Mouse (Mus musculus) frontal cortex, postnatal 25 days (tissue): ENCODE measurements at regions not wholly inside any gene's neighbourhood (a gene's known extent, or its start where the extent isn't known, plus 50 kb on each side); places are given as distances from the start of the nearest gene placed in this dataset.

Experiments
- DNase-seq, 2 experiments: peaks; one replicate each; pipeline ENCODE4 v3.0.0; 2022; ENCODE audit warnings: low spot score in 2 of 2

DNA sequence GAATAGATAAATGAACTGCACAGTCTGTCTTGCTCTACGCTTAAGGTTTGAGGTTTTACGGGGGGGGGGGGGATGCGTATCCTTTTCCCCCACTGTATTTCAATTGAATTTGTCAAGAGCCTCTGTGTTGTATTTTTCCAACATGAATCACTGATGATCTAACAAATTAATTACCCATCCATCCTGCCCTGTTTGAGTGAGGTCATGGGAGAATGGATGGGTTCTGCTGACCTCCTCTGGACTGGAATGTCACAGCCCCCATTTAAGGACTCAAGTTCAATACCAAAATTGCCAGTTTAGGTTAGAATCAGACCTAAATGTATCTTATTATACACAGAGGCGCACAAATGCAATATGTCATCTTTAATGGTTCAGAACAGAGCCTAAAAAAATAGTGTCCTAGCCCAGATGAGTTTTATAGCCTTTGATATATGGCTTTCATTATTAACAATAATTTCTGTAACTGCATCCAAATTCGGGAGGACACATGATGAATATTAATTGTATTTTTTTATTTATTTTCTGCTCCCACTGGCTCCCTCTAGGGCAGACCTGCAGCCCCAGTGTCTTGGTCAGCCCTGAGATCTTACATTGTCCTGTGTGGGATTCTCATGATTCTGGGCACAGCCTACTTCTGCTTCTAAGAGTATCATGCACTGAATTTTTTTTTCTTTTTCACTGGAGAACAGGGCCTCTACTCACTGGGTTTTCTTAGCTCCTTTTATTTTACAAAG is 288.2 kb upstream of the Zfp703 start:
- DNase-seq = no peak

DNA sequence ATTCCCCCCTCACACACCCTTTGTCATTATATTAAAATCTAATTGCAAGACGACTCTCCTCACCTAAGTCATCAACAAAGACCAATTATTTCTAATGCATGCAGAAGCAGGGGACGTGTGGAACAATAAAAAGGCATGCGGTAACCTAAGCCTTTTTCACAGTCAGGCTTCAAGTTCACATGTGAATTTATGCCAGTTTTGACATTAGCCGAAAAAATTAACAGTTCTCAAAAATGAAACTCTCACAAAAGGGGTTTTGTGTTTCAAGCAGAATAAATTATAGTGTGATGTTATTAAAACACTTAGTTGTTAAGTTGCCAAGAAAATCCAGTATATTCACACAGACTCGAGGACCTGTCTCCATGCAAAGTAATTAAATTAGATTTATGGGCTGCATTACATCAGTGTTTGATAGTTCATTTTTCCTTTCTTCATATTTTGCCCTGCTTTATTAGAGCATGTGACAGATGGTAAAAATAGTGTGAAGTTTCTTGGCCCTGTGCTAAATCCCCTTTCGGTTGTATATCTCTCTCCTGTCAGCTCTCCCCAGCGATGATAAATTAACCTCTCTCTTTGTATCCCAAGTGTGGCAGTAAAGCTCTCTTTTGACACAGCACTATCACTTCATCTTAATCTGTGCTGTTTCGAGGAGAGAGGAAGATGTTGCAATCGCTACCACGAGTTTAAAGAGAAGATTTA is 287.5 kb upstream of the Zfp703 start:
- DNase-seq = no peak

DNA sequence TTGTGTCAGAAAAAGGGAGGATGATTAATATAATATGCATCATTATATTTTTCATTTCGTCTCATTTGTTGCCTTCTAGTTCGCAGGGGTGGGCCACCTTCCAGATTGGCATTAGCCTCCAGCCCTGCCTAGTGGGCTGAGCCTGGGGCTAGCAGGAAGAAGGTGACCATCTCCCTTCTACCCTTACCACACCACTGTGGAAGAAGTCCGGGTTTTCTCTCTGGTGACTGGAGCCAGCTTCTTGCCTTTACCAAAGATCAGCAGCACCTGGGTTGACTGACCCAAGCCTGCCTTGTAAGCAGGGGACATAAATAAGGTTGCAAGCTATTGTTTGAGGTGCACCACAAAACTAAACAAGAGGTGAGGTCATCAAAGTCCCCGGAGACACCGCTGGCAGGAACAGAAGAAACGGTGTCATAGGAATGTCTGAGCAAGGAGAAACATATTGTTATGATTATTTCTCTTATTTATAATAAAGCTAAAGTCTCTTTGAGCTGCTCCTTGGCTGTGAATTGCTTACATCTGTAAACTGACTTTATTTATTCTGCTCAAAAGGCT is 286.9 kb upstream of the Zfp703 start:
- DNase-seq = no peak

DNA sequence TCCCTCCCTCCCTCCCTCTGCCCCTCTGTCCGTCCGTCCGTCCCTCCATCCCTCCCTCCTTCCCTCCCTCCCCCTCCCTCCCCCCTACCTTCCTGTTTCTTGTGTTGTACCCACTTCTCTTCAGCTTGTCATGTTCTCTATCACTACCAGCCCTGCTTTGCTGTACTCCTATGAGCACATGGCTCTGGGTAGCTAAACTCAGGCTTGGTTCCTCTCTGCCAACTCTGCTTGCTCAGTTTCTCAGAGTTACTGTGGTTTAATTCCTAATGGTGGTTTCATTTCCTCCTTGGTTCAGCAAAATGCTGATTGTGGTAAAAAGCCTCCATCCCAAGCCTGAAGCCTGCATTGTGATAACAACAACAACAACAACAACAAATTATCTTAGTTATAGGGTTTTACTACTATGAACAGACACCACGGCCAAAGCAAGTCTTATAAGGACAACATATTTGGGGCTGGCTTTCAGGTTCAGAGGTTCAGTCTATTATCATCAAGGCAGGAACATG is 279.5 kb upstream of the Zfp703 start:
- DNase-seq = no peak

DNA sequence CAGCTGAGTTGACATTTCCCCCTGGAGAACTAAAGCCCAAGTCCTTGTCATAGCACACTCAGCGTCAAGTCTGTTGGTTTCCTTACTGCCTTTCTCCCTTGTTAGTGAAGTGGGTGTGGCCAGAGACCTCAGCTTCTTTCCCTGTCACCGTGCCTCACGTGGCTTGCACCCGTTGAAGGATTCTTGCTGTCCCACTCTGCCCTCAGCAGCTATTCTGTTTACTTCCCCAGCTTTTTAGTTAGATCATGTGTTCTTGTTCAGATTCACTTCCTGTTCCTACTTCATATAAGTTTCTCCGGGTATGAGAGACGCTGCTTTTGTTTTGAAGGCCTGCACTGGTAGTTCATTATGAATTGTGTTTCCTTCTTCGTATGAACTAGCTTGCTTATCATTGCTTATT is 278.5 kb upstream of the Zfp703 start:
- DNase-seq = no peak

DNA sequence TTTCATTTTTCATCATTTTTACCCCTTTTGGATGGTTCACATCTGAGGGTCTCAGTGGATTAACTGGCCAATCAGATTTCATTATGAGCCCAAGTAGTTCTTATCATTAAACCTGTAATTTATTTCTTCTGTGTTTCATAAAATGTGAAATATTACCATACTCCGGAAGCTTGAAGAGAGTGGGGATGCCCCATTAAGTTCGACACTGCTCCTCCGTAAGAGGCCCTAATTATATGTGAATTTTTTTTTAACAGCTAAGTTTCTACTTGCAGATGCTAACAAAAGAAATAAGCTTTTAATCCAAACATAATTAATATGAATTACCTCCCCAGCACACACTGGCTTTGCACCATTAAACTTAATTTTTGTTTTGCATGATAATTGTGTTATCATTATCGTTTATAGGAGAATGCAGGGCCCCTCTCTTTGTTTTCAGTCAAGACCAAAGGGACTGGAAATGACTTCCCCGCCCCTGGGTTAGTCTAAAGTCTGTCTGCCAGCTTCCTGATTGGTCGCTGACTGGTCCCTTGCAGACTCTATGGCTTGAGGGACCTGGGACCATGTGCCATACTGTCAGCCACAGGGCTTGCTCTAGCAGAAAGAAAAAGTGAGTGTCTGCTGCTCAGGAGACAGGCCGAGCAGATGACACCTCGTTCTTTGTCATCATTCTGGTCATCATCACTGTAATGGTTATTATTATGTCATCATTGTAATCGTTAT is 270.9 kb upstream of the Zfp703 start:
- no peak for DNase-seq

DNA sequence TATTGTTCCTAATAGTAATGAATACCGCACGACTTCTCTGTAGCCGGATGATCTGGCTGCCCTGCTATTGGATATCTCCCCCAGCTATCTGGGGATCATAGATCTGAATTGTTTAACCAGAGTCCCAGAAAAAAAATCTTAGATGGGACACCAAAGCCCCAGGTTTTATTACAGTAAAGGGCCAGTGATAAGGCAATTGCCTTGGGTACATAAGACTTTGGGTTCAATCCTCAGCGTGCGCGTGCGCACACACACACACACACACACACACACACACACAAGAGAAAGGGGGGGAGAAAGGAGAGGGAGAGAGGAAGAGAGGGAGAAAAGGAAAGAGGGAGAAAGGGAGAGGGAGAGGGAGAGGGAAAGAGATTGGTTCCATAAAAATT is 270.4 kb upstream of the Zfp703 start:
- DNase-seq = no peak

DNA sequence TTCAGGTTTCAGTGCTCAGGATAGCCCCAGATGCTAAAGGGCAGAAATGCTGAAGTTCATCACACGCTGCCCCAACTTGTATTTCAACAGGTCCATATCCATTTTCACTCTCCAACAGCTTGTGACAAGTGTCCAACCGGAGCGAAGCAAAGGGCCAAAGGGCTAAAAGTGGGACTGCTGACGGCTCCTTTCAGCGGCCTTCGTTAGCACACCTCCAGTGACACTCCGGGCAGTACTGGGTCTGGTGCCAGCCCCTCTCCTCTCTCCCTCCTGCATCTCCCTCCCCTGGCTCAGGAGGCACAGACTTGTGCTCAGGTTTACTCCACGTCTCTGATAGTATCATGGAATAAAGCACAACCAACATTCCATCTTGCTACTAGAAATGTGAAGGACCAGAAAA is 263.3 kb upstream of the Zfp703 start:
- no peak for DNase-seq

DNA sequence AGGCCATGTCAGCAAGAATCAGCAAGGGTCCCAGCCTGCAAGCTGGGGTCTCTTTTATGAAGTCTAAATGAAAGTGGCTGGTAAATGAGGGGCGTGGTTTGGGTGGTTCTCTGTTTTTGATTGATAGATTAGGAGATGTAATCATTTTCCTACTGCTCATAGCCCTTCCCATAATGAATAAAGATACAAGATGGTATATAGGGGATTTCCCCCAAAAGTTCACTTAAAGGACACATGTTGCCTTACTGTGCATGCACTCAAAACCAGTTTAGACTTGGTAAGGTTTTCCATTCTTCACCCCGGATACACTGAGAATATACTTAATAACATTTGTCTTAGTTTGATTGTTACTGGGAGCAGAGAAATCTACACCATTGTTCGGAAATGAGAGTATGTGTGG is 262.4 kb upstream of the Zfp703 start:
- DNase-seq = no peak

DNA sequence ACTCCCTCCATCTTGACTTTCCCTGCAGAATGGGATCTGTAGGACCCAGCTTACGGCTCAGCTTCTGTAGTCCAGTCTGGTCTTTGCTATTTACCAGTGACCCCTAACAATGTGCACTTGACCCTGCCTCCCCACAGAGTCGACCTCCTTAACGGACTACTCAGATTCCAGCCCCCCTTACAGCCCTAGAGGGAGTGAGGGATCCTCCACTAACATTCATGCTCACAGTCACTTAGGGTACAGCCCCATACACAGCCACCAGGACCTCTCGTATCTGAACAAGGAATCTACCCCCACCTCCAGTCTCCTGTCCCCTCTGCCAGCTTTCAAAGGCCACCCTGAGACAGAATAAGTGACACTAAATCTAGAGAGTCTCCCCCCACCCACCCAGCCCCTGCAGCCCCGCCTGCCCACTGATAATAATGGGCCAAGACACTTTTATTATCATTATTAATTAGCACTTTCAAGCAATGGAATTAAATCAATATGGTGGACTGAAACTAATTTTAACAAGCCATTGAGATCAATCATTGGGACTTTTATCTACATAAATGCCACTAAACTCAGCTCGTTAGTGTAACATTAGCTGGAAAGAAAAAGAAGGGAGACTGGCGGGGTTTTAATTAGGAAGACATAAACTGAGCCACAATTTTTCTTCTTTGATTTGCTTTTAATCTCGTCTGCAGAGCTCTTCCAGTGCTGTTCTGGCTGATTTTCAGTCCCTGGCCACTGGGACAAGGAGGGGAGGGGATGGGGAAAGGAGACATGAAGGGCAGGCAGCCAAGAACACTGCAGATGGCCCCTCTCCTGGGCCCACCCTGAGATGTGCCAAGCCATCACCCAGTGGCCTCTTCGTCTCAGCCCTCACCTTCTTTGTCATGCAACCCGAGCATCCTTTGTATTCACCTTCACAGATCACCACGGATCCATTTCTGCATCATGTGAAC is 258.4 kb upstream of the Zfp703 start:
- no peak for DNase-seq

DNA sequence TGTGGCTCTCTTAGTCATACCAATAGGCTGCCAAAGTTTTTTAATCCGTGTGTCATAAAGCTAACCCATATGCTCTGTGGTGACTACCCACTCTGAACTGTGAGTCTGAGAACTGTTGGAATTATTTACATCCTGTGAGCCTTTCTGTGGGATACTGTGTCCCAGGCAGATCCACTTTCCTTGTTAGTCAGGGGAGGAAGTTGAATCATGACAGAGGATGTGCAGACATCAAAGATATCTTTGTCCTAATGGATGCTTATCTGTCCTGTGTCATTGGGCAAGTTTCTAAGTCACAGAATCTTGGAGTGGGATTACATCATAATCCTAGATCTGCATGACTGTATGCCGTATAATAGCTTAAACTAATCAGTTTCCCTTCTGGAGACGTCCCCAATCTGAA is 254.4 kb upstream of the Zfp703 start:
- no peak for DNase-seq

DNA sequence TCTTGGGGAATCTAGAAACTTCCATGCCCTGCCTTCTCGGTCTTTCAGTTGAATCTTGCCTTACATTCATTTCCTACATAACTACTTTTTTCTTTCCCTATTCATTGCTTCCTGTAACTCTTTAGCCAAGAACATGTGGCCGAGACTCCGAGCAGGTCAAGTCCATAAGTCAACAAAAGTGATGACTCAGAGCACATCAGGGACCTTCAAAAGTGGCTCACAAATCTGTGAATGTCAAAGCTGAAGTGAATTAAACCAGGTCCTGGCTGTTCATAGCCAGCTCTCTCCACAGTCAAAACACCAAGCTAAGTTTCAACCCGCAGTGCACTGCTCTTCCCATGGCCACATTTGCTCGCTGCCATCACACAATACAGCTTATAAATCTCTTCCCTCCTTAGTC is 252.5 kb upstream of the Zfp703 start:
- DNase-seq = no peak

DNA sequence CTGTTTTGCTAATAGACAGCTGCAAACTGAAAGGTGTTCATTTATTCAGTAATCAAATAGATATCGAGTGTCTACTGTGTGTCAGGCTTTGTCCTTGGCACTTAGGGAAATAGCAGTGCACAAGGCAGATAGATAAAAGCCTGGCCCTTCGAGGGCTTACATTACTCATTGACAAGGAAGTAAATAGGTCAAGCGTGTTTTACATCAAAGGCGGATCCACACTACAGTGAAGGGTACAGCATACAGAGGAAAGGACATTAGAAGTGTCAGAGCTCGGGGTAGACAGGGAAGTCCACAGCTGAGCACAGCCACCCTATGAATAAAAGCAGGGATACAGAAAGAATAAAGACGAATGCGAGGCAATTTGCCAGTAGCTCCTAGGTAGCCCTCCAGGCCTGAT is 251.6 kb upstream of the Zfp703 start:
- no peak for DNase-seq

DNA sequence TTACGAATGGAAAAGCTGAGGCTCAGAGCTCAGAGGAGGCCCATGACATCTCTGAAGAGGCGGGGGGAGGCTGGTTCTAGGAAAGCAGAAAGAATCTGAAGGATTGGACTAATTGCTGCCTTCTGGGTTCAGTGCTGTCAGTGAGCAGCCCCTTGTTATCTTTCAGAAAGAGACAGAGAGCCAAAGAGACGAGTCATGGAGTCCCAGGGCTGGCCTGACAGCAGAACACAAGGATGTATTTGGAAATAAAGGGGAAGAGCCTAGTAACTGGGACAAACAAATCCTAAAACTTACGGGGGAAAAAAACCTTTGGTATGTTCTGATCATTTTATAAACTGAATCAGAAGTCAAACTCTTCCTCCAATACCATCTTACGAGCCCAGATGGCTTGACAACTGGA is 247.8 kb upstream of the Zfp703 start:
- no peak for DNase-seq

DNA sequence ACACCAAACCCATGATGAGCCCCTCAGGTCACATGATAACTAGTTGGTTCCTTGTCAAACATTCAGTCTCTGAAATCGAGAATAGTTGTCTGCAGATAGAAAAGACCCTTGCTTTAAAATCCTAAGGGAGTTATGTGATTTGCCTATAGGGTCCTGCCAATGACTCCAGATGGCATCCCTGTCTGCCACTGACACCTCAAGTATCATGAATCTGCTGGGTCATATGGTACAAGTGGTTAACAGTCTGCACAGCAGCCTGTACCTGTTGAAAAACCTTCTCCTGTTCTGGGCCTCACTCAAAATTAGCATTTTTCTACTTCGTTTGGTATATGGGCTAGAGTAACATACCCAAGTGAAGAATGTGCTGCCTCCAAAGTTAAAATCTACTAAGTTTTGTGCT is 246.0 kb upstream of the Zfp703 start:
- DNase-seq = no peak

DNA sequence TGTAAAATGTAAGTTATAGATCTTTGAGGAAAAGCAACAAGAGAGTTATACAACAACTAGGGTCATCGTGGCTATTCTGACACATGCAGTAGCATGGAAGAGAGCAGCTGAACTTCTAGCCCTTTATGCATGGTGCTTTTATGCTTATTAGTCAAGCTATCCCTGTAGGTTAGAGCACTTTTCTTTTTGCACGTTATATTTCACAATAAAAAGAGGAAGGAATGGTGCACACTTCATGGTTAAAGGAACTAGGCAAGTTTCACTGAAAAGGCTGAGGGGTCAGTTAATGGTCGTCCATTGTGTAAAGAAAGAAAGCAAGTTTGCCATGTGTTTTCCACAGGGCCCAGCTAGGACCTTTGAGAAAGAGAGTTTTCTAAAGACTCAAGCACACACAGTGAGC is 232.7 kb upstream of the Zfp703 start:
- no peak for DNase-seq

DNA sequence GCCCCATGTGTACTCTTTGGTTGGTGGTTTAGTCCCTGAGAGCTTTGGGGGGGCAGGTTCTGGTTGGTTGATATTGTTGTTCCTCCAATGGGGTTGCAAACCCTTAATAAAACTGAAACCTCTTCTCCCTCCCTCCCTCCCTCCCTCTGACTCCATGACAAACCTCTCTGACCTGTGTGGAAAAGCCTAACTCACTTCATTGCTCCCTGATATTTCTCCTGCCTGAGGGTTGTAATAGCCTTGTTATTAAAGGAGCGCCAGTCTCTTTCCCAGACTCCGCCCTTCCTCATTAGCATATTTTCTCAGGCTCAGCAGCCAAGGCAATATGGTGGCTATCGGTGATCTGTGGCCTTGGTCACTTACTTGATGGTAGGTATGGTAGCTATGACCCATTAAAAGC is 230.3 kb upstream of the Zfp703 start:
- no peak for DNase-seq

DNA sequence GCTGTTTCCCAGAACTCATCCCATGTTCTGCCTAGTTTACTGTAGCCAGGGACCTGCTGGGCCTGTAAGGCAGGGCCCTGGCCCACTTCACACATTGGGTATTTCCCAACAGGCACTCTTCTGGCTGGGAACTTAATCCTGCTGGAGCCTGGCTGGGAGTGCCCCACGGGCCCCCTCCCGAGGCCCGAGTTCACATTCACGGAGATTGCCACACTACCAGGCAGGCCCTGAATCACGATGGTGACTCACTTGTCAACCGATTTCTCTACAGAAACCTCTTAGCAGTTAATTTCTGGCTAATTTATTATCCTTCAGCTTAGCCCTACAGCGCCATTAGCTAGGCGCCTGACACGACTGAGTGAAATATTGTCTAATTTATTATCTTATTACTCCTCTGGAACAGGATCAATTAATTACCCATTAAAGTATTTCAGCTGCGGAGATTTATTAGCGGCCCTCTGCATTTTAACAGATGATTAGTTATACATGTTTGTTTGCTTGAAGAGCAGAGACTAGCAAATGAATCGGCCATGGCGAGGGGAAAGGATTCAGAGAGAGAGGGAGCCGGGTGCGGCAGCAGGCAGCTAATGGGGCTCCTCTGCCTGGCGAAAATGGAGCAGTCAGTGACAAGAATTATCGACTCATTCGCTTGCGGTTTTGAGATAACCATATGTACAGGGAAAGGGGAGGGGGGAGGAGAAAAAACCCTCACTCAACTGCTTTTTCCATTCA is 229.7 kb upstream of the Zfp703 start:
- no peak for DNase-seq

DNA sequence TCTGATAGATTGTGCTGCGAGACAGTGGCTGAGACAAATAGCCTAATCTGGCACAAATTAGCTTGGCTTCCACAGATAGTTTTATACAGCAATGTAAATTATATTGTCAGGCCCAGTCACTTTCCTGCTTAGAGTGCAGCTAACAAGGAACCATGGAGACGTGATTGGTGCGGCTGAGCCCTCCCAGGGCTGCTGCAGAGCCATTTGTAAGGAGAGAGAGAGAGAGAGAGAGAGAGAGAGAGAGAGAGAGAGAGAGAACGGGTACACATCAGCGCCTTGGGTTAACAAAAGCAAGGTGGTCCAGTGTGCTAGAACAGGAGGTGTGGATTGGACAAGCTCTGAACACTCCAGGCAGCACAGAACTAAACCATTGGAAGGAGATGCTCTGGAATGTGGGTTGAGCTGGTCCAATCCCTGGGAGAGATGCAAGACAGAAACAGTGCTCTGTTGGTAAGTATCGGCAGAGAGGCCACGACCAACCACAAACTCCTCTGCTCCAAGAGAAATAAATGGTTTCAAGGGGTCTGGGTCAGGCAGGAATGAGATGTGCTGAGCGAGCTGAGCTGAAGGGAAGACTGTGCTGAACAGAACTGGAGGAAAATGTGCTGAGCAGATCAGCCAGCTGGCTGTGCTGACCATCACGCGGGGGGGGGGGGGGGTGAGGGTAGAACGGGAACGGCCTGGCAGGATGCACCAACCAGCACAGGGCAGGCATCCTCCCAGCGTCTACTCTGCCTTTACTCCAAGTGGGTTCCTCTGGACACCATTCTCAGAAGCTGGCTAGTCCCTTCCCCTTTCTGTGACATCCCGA is 228.8 kb upstream of the Zfp703 start:
- DNase-seq = no peak

DNA sequence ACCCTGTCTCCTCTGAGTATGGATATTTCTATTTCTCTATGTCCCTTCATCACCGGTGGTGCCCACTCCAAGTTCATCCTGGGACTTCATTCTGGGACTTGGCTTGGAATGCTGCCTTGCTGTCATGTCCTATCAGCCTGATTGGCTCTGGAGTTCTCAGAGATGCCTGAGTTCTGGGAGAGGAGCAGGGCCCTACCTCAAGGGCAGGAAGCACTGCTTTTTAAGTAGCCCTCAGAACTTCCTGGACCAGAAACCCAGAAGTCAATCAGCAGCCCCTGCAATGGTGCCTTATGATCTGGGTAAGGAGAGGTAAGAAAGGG is 228.2 kb upstream of the Zfp703 start:
- no peak for DNase-seq
